Mouse (Mus musculus): Measurements from ENCODE around the gene Med15.

GRCm38 (mm10) chr16:17611383-17611782, 121.3 kb downstream of the Med15 start:
- no peak for TF ChIP-seq EP300 (IDR thresholded peaks at IDR 0.05; ENCODE audit: low read depth)
- no peak for TF ChIP-seq CTCF (IDR thresholded peaks at IDR 0.05; ENCODE audit: low read depth)
